Mouse (Mus musculus) E14TG2a.4 (cell line): ENCODE measurements at regions not wholly inside any gene's neighbourhood (a gene's known extent, or its start where the extent isn't known, plus 50 kb on each side); places are given as distances from the start of the nearest gene placed in this dataset.

ENCODE experiments used
- H3K27me3 ChIP-seq: 2 replicates; pipeline ENCODE4 v1.6.1; 2014; ENCODE audit warnings: low read length, control low read depth; ENCODE audit not compliant: insufficient read depth
- H3K36me3 ChIP-seq: 2 replicates; pipeline ENCODE4 v1.6.1; 2014; ENCODE audit warnings: low read length, control low read depth; ENCODE audit not compliant: insufficient read depth
- H3K4me1 ChIP-seq: replicated peaks from 2 replicates; pipeline ENCODE4 v1.6.1; 2014; ENCODE audit warnings: low read depth, low read length, control low read depth
- H3K4me3 ChIP-seq: replicated peaks from 2 replicates; pipeline ENCODE4 v1.5.1; 2014; ENCODE audit warnings: mild to moderate bottlenecking, low read length
- H3K9me3 ChIP-seq: 2 replicates; pipeline ENCODE4 v1.6.1; 2014; ENCODE audit warnings: low read length, control low read depth
- CTCF ChIP-seq: conservative IDR thresholded peaks from 2 replicates; pipeline ENCODE4 v1.5.1; 2014; ENCODE audit warnings: low read length
- NANOG ChIP-seq: IDR thresholded peaks from 2 replicates; pipeline ENCODE4 v1.6.1; 2014; ENCODE audit warnings: borderline replicate concordance, low read length, mixed read lengths
- POU5F1 ChIP-seq: IDR thresholded peaks from 2 replicates; pipeline ENCODE4 v1.6.1; 2014; ENCODE audit warnings: low read length, borderline replicate concordance

GRCm38 (mm10) chr10:67702783-67703455 lies 154.2 kb upstream of the Ado start:
- no peaks in the 10 kb centered on the region for H3K9me3 ChIP-seq
- H3K4me1 ChIP-seq, result peaks cover under 1% of the 10 kb centered on the region; the same call in 1 of the 2 replicates

GRCm38 (mm10) chr10:67697401-67698195 lies 148.8 kb upstream of the Ado start:
- Histone ChIP-seq H3K4me3 (no peak overlapping the region), H3K27me3 (no peaks in the 10 kb centered on the region), H3K36me3 (no peaks in the 10 kb centered on the region), H3K9me3 (no peaks in the 10 kb centered on the region), H3K4me1 (peaks cover 4% of the 10 kb centered on the region; the same call in 1 of the 2 replicates)
- TF ChIP-seq CTCF, result no peak
- TF ChIP-seq POU5F1, result no peak
- TF ChIP-seq NANOG, result no peak

More at GRCm38 (mm10) chr10:67702783-67703455, 154.2 kb upstream of the Ado start:
- Histone ChIP-seq H3K27me3 (no peaks in the 10 kb centered on the region), H3K4me3 (no peak overlapping the region), H3K36me3 (no peaks in the 10 kb centered on the region)
- TF ChIP-seq CTCF, result no peak
- TF ChIP-seq POU5F1, result no peak
- no peak for TF ChIP-seq NANOG

DNA sequence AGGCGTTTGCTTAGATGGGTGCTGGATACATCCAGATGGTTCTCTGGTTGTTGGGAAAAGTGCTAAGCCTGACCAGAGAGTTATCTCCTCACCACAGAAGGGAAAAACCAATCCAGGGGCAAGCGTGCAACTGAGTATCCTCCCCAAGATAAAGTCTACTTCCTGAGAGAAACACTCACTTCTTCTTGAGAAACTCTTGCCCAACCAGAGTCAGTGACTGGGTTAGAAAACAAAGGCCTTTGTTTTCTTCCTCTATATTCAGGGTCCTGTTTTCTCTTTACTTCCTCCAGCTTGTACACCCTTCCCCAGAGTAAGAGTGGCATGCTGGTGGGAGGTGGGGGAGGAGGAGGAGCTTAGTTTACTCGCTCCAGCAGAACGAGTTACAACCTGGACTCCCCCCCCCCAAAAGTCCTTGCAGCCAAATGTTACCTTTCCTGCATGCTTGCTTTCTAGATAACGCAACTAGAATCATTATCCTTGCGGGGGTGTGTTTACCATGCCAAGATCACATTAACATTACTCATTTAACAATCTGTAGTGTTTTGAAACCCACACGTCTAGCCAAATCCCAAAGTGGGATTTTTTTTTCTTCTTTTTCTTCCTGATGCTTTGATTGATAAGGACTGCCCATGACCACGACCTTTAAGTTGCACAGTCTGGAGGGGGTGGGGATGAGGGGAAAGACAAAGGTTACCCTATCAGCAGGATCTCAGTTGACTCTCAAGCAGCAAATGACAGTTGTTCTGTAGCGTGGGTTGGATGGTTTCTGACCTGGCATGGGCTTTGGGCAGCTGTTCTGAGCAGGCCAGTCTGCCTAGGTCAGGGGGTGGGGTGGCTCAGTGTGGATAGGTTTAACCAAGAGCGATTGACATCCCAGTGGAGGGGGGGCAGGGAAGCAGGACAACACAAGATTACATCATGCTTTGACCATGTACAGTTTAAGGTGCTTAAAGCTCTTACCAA lies 147.4 kb upstream of the Ado start:
- no peak overlapping the region for H3K4me3 ChIP-seq
- peaks cover 4% of the 10 kb centered on the region; the same call in 1 of the 2 replicates for H3K4me1 ChIP-seq
- no peaks in the 10 kb centered on the region for H3K36me3 ChIP-seq
- H3K27me3 ChIP-seq, result no peaks in the 10 kb centered on the region
- no peak for TF ChIP-seq NANOG
- no peak for TF ChIP-seq POU5F1
- TF ChIP-seq CTCF, result no peak
- H3K9me3 ChIP-seq, result no peaks in the 10 kb centered on the region

- H3K4me1 ChIP-seq, result peaks cover 4% of the 10 kb centered on the region; the same call in 1 of the 2 replicates
- H3K36me3 ChIP-seq, result no peaks in the 10 kb centered on the region
- TF ChIP-seq CTCF (no peak), POU5F1 (no peak)
- no peaks in the 10 kb centered on the region for H3K27me3 ChIP-seq
- H3K9me3 ChIP-seq, result no peaks in the 10 kb centered on the region
- H3K4me3 ChIP-seq, result no peak overlapping the region
These were observed 146.0 kb upstream of the Ado start for GRCm38 (mm10) chr10:67694751-67695150.

DNA sequence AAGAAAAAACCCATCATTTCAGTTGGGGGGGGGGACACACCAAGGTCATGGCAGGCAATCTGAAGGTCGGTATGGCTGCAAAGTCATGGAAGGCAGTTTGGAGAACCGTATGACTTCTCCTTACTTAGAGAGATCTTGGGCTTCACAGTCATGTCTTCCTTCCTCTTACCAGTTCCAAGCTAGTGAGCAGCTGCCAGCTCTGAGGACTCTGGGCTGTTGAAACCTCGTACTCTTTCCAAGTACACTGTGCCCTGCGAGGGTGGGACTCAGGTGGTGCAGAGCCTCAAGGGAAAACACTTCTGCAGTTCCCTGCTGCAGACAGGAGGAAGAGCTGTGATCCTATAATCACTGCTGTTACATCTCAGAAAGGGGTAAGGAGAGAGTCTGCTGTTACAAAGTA lies 144.8 kb upstream of the Ado start:
- TF ChIP-seq POU5F1, result no peak
- Histone ChIP-seq H3K4me3 (no peak overlapping the region), H3K9me3 (no peaks in the 10 kb centered on the region), H3K36me3 (no peaks in the 10 kb centered on the region), H3K27me3 (no peaks in the 10 kb centered on the region), H3K4me1 (peaks cover 4% of the 10 kb centered on the region; the same call in 1 of the 2 replicates)

DNA sequence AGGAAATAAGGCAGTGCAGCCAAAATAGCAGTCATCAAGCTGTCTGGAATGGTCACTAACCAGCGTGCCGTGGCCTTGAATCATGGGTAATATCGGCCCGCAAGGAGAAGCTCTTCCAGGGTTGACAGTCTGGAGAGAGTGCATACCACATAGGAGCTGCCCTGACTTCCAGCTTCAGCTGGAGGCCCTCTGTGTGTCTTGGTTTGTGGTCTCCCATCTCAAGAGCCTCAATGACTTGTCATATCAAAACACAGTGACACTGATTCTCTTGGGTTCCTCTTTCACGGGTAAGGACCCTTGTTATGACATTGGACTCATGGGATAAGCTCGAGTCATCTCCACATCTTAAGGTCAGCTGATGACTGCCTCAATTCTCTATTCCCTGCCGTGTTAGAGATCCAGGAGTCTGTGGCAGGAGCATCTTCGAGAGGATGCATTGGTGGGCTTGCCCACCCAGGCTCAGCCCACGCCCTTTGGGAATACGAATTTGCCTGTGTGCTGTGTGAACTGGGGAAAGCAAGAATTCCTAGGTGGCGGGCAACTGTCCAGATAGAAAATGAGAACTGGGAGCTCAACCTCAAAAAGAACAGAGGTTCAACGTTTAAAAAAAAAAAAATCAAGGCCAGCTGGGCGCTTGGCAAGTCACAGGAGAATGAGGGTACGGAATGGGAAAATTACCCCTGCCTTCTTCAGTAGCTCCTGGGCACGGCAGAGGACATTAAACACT lies 141.4 kb upstream of the Ado start:
- no peaks in the 10 kb centered on the region for H3K36me3 ChIP-seq
- H3K4me3 ChIP-seq, result no peak overlapping the region
- TF ChIP-seq NANOG (no peak), CTCF (no peak), POU5F1 (no peak)
- no peaks in the 10 kb centered on the region for H3K9me3 ChIP-seq
- H3K27me3 ChIP-seq, result no peaks in the 10 kb centered on the region
- no peaks in the 10 kb centered on the region for H3K4me1 ChIP-seq

DNA sequence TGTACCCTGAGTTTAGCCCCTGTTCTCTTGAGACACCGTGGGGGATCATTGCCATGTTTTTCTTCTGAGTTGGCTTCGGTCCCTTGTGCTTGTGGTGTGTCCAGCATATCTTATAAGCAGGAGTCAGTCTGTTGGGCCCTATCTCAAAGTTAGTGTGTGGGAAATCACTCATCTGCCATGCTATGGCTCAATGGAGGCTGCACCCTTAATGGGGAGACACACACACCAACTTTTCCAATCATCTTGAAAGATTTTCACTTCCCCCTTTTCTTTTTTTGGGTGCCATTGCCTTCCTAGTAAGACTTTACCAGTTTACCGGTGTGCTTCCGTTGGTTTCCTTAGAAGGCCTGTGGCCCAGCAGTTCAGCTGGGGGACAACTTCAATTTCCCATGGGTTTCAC lies 130.6 kb upstream of the Ado start:
- H3K4me3 ChIP-seq, result no peak overlapping the region
- no peaks in the 10 kb centered on the region for H3K4me1 ChIP-seq
- H3K9me3 ChIP-seq, result peaks cover 1% of the 10 kb centered on the region; the same call in 1 of the 2 replicates
- no peak for TF ChIP-seq POU5F1
- TF ChIP-seq NANOG, result no peak
- TF ChIP-seq CTCF, result no peak
- H3K27me3 ChIP-seq, result no peaks in the 10 kb centered on the region
- no peaks in the 10 kb centered on the region for H3K36me3 ChIP-seq

- peaks cover 17% of the 10 kb centered on the region for H3K9me3 ChIP-seq
- H3K36me3 ChIP-seq, result no peaks in the 10 kb centered on the region
- peaks cover 13% of the 10 kb centered on the region for H3K4me1 ChIP-seq
- TF ChIP-seq POU5F1, result no peak
- no peak for TF ChIP-seq NANOG
- no peak overlapping the region for H3K4me3 ChIP-seq
- no peaks in the 10 kb centered on the region for H3K27me3 ChIP-seq
These were observed 124.7 kb upstream of the Ado start for GRCm38 (mm10) chr10:67673450-67673849.
